Mouse (Mus musculus): ENCODE measurements around the gene Myocos.
A peak's percentile ranks its signal among the peaks of the same experiment; 100 is the strongest.

The Myocos gene

DNA sequence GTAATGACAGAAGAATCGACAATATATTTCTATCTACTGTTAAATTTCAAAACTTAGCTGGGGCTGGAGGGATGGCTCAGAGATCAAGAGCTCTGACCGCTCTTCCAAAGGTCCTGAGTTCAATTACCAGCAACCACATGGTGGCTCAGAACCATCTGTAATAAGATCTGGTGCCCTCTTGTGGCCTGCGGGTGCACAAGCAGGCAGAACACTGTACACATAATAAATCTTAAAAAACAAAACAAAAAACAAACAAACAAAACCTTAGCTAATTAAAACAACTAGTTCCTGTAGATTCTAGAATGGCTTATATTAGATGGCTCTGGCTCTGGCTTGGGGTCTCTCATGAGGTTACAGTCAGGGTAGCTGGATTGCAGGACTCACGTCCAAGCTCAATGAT, 37.5 kb downstream of the Myocos start:
- no peak for DNase-seq (ENCODE audit: low read depth in 2 of 2, low spot score in 2 of 2)

GRCm38 (mm10) chr1:162615511-162615910, 42.5 kb downstream of the Myocos start:
- DNase-seq (ENCODE audit: low read depth in 2 of 2, low spot score in 2 of 2): peak; percentile 11 to 28

DNA sequence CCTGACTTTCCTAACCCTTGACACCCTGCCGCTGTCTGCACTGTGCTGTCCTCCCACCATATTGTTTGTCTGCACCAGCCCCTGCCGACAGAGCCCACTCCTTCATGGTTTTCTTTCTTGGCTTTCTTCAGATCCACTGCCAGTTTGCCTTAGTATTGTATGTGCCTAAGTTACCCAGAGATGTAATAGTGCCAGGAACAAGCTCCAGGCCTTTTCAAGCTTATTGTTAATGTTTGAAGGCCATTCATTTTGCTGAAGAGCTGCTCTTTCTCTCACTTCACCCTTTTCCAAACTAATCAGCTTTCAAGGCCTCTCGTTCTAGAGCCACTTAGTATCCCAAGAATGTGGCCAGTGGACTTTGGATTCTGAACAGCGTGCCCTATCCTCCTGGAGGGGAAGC, 46.8 kb downstream of the Myocos start:
- DNase-seq (ENCODE audit: low read depth in 2 of 2, low spot score in 2 of 2): no peak

- no peak for DNase-seq (ENCODE audit: low read depth in 2 of 2, low spot score in 2 of 2)
Observed at GRCm38 (mm10) chr1:162609633-162610250, 48.3 kb downstream of the Myocos start.

DNA sequence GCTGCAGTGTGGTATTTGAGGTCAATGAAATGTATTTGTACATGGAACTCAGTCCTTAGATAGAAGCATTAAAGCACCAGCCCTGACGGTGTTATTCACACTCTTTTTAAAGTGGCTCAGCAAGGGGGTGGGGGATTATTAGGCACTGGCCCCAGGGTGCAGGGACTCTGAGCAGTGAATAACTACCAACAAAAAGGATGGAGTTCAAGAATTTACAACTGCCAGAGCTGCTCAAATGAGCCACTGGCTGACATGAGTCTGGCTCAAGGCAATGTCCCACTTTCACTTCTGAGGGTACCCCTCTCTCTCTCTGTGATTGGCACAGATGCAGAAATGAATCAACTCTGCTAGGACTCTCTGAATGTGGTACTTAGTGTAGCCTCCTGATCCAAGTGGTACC, 49.9 kb downstream of the Myocos start:
- DNase-seq (ENCODE audit: low read depth in 2 of 2, low spot score in 2 of 2): no peak

DNA sequence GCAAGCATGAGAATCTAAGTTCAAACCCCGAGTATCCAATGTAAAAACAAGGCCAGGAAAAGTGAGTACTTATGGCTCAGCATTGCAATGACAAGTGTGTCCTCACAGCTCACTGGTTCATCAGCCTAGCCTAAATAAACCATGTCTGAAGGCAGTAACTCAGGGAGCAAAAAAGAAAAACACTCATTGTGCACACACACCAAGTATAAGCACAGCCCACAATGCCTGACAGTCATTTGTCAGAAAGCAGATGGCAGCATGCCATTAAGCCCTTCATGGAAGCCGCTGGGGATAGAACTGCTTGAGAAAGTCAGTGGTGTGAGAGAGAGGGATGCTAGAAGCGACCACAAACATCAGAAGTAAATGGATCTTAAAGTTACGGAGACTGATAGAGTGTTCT, 56.7 kb downstream of the Myocos start:
- no peak for DNase-seq (ENCODE audit: low read depth in 2 of 2, low spot score in 2 of 2)

DNA sequence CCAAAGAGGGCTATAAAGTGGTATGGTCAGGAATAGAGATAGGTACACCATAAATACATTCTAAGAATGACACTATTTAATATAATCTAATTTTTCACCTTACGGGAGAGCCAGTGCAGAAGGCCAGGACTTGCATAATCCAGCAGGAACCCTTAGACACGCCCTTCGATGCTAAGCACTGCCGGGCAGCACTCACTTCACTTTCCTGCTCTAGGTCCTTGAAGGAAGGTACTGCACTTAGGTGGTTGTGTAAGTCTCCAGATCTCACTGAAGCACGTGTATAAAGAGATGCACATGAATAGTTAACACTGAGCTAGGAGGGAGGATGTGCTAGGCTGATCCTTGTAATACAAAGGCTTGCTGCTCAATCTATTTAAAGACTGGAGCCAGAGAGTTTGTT, 58.4 kb downstream of the Myocos start:
- no peak for DNase-seq (ENCODE audit: low read depth in 2 of 2, low spot score in 2 of 2)

DNA sequence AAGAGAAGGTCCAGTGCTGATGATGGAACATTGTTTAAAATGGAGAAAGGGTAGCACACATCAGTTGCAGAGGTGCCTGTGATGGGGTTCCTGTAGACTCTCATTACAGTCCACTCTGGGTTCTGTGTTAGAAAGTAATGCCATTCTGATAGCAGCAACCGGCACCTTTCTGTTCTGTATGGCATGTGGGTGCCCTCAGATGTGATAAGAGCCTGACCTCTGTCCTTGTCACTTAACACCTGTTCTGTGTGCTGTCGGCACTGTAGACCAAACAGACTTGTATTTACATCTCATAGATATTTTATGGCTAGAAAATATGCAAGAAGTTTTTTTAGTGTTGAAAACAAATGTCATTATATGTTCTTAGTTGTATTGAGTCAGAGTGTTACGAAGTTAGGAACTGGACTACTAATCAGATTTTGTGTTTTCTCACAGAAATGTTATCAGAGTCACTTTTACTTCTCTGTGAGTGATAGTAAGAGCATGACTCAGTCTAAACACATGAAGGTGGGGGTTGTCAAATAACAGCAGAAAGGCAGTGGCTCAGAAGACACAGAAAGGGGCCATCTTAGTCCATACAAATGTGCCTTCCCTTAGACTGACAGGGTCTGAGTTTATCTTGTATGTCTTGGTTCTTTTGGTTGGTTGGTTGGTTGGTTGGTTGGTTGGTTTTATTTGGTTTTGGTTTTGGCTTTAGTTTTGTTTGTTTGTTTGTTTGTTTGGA, 60.5 kb downstream of the Myocos start:
- DNase-seq (ENCODE audit: low read depth in 2 of 2, low spot score in 2 of 2): no peak

Data from CD8-positive naive resting alpha-beta T cell, adult 2 months (primary cell).